Mouse (Mus musculus): ENCODE results near the gene Coq6. TPM values are rescaled to one million over a fixed set of nuclear protein-coding genes. Genes with fewer than 3 reads are reported as not detected.

Coq6 gene
- total and polyA plus RNA-seq, 2 experiments from 2014 or later: 39.7 to 83.1 TPM

DNA sequence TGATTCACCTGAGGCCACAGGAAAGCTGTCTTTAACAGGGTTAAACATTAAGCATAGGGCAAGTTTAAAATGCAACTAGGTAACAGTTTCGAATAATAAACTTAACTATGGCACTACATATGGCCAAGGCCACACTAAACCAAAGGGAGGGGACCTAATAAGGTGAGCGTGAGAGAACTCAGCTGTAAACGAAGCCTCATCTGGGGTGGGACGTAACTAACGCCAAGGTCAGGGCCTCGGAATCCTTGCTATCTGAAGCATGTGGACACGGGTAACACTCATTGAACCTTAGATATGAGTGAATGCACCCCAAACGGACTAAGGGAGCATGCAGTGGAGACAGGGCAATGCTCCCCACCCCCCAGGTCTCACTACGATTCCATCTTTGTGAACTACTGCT is 41.5 kb downstream of the Coq6 start:
- no peak for TF ChIP-seq CTCF (IDR thresholded peaks at IDR 0.05; ENCODE audit: low read depth)
- Histone ChIP-seq H3K9me3 (ENCODE audit: low read length) (no peaks in the 10 kb centered on the region), H3K27me3 (ENCODE audit: insufficient read depth, low read length) (no peaks in the 10 kb centered on the region), H3K36me3 (ENCODE audit: insufficient read depth) (no peaks in the 10 kb centered on the region), H3K9ac (no peak overlapping the region), H3K4me1 (ENCODE audit: insufficient read depth) (no peaks in the 10 kb centered on the region), H3K4me2 (ENCODE audit: low read depth) (no peak overlapping the region), H3K4me3 (ENCODE audit: low read depth, low read length) (no peak overlapping the region), H3K27ac (ENCODE audit: low read depth, low read length) (no peak overlapping the region)
- WGBS: 83% methylated on average over 9 of the region's 9 CpGs
- ATAC-seq (no peak), DNase-seq (no peak)

DNA sequence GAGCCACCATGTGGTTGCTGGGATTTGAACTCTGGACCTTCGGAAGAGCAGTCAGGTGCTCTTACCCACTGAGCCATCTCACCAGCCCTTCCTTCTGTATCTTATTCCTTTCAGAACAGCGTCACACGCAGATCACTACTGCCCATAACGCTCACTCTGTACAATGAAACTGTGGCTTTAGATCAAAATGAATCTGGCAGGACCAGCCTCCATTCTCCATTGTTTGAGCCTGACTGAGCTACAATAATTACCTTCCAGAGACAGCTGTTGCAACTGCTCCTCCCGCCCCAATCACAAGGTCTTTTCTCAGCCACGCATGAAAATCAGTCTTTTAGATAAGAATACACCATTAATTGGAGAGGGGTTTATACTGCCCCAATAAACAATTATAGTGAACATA is 43.1 kb downstream of the Coq6 start:
- Histone ChIP-seq H3K4me2 (ENCODE audit: low read depth) (no peak overlapping the region), H3K4me3 (ENCODE audit: low read depth, low read length) (no peak overlapping the region), H3K4me1 (ENCODE audit: insufficient read depth) (peaks cover 4% of the 10 kb centered on the region; the same call in 1 of the 2 replicates), H3K9me3 (ENCODE audit: low read length) (no peaks in the 10 kb centered on the region), H3K36me3 (ENCODE audit: insufficient read depth) (no peaks in the 10 kb centered on the region), H3K27me3 (ENCODE audit: insufficient read depth, low read length) (no peaks in the 10 kb centered on the region), H3K9ac (no peak overlapping the region), H3K27ac (ENCODE audit: low read depth, low read length) (no peak overlapping the region)
- no peak for DNase-seq
- no peak for ATAC-seq
- WGBS: 44% methylated on average over 6 of the region's 6 CpGs
- no peak for TF ChIP-seq CTCF (IDR thresholded peaks at IDR 0.05; ENCODE audit: low read depth)

DNA sequence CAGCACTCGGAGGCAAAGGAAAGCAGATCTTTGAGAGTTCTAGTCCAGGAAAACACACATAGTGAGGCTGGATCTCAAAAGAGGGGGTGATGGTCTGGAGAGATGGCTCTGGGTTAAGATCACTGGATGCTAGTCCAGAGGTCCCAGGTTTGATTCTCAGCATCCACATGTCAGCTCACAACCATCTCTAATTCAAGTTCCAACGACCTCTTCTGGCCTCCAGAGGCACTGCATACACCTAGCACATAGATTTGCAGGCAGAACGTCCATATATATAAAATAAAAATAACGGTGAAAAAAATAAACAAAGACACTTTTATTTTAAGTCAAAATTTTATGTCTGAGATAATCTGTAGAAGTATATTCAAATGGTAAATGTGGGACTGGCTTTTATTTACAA is 45.8 kb downstream of the Coq6 start:
- WGBS: 68% methylated on average over 4 of the region's 4 CpGs
- ATAC-seq: no peak
- Histone ChIP-seq H3K9ac (no peak overlapping the region), H3K9me3 (ENCODE audit: low read length) (no peaks in the 10 kb centered on the region), H3K4me1 (ENCODE audit: insufficient read depth) (peaks cover 5% of the 10 kb centered on the region; the same call in 1 of the 2 replicates), H3K36me3 (ENCODE audit: insufficient read depth) (no peaks in the 10 kb centered on the region), H3K27me3 (ENCODE audit: insufficient read depth, low read length) (no peaks in the 10 kb centered on the region), H3K27ac (ENCODE audit: low read depth, low read length) (no peak overlapping the region), H3K4me2 (ENCODE audit: low read depth) (no peak overlapping the region), H3K4me3 (ENCODE audit: low read depth, low read length) (no peak overlapping the region)
- no peak for DNase-seq
- no peak for TF ChIP-seq CTCF (IDR thresholded peaks at IDR 0.05; ENCODE audit: low read depth)

- H3K9ac ChIP-seq: peak overlapping the region; percentile 79
- peak; percentile 51 for DNase-seq
- peaks cover 5% of the 10 kb centered on the region; the same call in 1 of the 2 replicates for H3K4me1 ChIP-seq (ENCODE audit: insufficient read depth)
- peak overlapping the region; percentile 89 for H3K4me3 ChIP-seq (ENCODE audit: low read depth, low read length)
- H3K4me2 ChIP-seq (ENCODE audit: low read depth): peak overlapping the region; percentile 82
- no peak; the same call in 1 of the 2 replicates for TF ChIP-seq CTCF (IDR thresholded peaks at IDR 0.05; ENCODE audit: low read depth)
- ATAC-seq: peak; percentile 57
- peak overlapping the region; percentile 88 for H3K27ac ChIP-seq (ENCODE audit: low read depth, low read length)
- H3K9me3 ChIP-seq (ENCODE audit: low read length): no peaks in the 10 kb centered on the region
- WGBS: 3% methylated on average over 46 of the region's 52 CpGs
- no peaks in the 10 kb centered on the region for H3K27me3 ChIP-seq (ENCODE audit: insufficient read depth, low read length)
- no peaks in the 10 kb centered on the region for H3K36me3 ChIP-seq (ENCODE audit: insufficient read depth)
These were observed 46.7 kb downstream of the Coq6 start for GRCm38 (mm10) chr12:84407874-84408818.

GRCm38 (mm10) chr12:84408819-84409507 is 47.5 kb downstream of the Coq6 start, which contains the start of the genes Entpd5 and Bbof1:
Entpd5 (minus strand) TSS chr12:84409029.
Bbof1 (plus strand) TSS chr12:84409071.
- Histone ChIP-seq H3K27me3 (ENCODE audit: insufficient read depth, low read length) (no peaks in the 10 kb centered on the region), H3K4me2 (ENCODE audit: low read depth) (peak within 1 kb of the TSS; percentile 82), H3K9me3 (ENCODE audit: low read length) (no peaks in the 10 kb centered on the region), H3K36me3 (ENCODE audit: insufficient read depth) (no peaks in the 10 kb centered on the region), H3K4me3 (ENCODE audit: low read depth, low read length) (peak within 1 kb of the TSS; percentile 89), H3K27ac (ENCODE audit: low read depth, low read length) (peak within 1 kb of the TSS; percentile 88), H3K4me1 (ENCODE audit: insufficient read depth) (peaks cover 5% of the 10 kb centered on the region; the same call in 1 of the 2 replicates), H3K9ac (peak within 1 kb of the TSS; percentile 79)
- WGBS: 3% methylated on average over 49 of the region's 63 CpGs
- no peak for TF ChIP-seq CTCF (IDR thresholded peaks at IDR 0.05; ENCODE audit: low read depth)
- ATAC-seq: peak; percentile 96
- peak; percentile 95 for DNase-seq

- Histone ChIP-seq H3K4me3 (ENCODE audit: low read depth, low read length) (peak within 1 kb of the TSS; percentile 63), H3K27ac (ENCODE audit: low read depth, low read length) (peak within 1 kb of the TSS; percentile 80), H3K27me3 (ENCODE audit: insufficient read depth, low read length) (no peaks in the 10 kb centered on the region), H3K36me3 (ENCODE audit: insufficient read depth) (no peaks in the 10 kb centered on the region), H3K4me2 (ENCODE audit: low read depth) (peak within 1 kb of the TSS; percentile 78), H3K9ac (peak within 1 kb of the TSS; percentile 63), H3K9me3 (ENCODE audit: low read length) (no peaks in the 10 kb centered on the region), H3K4me1 (ENCODE audit: insufficient read depth) (peaks cover 6% of the 10 kb centered on the region; the same call in 1 of the 2 replicates)
- no peak for TF ChIP-seq CTCF (IDR thresholded peaks at IDR 0.05; ENCODE audit: low read depth)
- peak; percentile 97 for DNase-seq
- ATAC-seq: peak; percentile 99
- 3% methylated on average over 50 of the region's 50 CpGs for WGBS
These were observed 55.6 kb downstream of the Coq6 start, which contains the start of gene Rnf113a2 for GRCm38 (mm10) chr12:84416834-84417604. Rnf113a2 (plus strand) TSS chr12:84417196.
